Mouse (Mus musculus): ENCODE data around the gene Rin1. TPM values are rescaled to one million over a fixed set of nuclear protein-coding genes. Genes with fewer than 3 reads are reported as not detected.
"Not testable (repeated sequence)": the region's sequence is repeated elsewhere in the genome, so short reads cannot be mapped to it uniquely, and the experiment has no call there.

Gene Rin1
- polyA plus RNA-seq, 1 experiment from 2014 or later, result 2.4 TPM

- peaks cover 54% of the 10 kb centered on the region for H3K27me3 ChIP-seq
Observed at GRCm38 (mm10) chr19:5086533-5086932, 36.3 kb downstream of the Rin1 start.

GRCm38 (mm10) chr19:5087884-5088728 lies 37.8 kb downstream of the Rin1 start, which contains the start of gene Yif1a:
Gene Yif1a (plus strand): TSS chr19:5088538.
- peak within 1 kb of the TSS; percentile 64; the same call in 1 of the 2 replicates for H3K27ac ChIP-seq
- H3K4me2 ChIP-seq, result peak within 1 kb of the TSS; percentile 85
- H3K4me1 ChIP-seq (replicated peaks), result peaks cover 24% of the 10 kb centered on the region
- peak; percentile 92 for ATAC-seq (ENCODE audit: insufficient number of reproducible peaks, insufficient read depth, low FRiP score, low TSS enrichment, low read depth)
- no peaks in the 10 kb centered on the region for H3K9me3 ChIP-seq
- WGBS, result under 1% methylated on average over 58 of the region's 58 CpGs
- H3K36me3 ChIP-seq, result peaks cover 35% of the 10 kb centered on the region
- peak within 1 kb of the TSS; percentile 74 for H3K9ac ChIP-seq (replicated peaks)
- peaks cover 38% of the 10 kb centered on the region for H3K27me3 ChIP-seq
- H3K4me3 ChIP-seq (replicated peaks), result peak within 1 kb of the TSS; percentile 82

More at GRCm38 (mm10) chr19:5086533-5086932, 36.3 kb downstream of the Rin1 start:
- H3K4me3 ChIP-seq (replicated peaks); H3K27ac ChIP-seq; H3K4me2 ChIP-seq; ATAC-seq (ENCODE audit: insufficient number of reproducible peaks, insufficient read depth, low FRiP score, low TSS enrichment, low read depth); H3K9me3 ChIP-seq; H3K9ac ChIP-seq (replicated peaks): not testable (repeated sequence)
- WGBS, result 57% methylated on average over 4 of the region's 4 CpGs
- Histone ChIP-seq H3K36me3 (peaks cover 20% of the 10 kb centered on the region), H3K4me1 (replicated peaks) (peaks cover 24% of the 10 kb centered on the region)

- H3K9me3 ChIP-seq, result no peaks in the 10 kb centered on the region
- no peak for ATAC-seq (ENCODE audit: insufficient number of reproducible peaks, insufficient read depth, low FRiP score, low TSS enrichment, low read depth)
- H3K27me3 ChIP-seq, result peaks cover 26% of the 10 kb centered on the region
- H3K36me3 ChIP-seq, result peaks cover 44% of the 10 kb centered on the region
- H3K27ac ChIP-seq, result no peak overlapping the region
- H3K4me2 ChIP-seq, result peak overlapping the region; percentile 85
- peak overlapping the region; percentile 82 for H3K4me3 ChIP-seq (replicated peaks)
- peak overlapping the region; percentile 74 for H3K9ac ChIP-seq (replicated peaks)
- WGBS, result 95% methylated on average over 4 of the region's 4 CpGs
- peaks cover 31% of the 10 kb centered on the region for H3K4me1 ChIP-seq (replicated peaks)
Observed at GRCm38 (mm10) chr19:5089324-5089723, 39.0 kb downstream of the Rin1 start.

- Histone ChIP-seq H3K27me3 (peaks cover under 1% of the 10 kb centered on the region), H3K9me3 (no peaks in the 10 kb centered on the region), H3K4me2 (no peak overlapping the region), H3K9ac (replicated peaks) (no peak overlapping the region), H3K36me3 (peaks cover 44% of the 10 kb centered on the region), H3K27ac (no peak overlapping the region), H3K4me1 (replicated peaks) (peaks cover 48% of the 10 kb centered on the region), H3K4me3 (replicated peaks) (no peak overlapping the region)
- WGBS, result 93% methylated on average over 10 of the region's 10 CpGs
- no peak for ATAC-seq (ENCODE audit: insufficient number of reproducible peaks, insufficient read depth, low FRiP score, low TSS enrichment, low read depth)
Observed at GRCm38 (mm10) chr19:5092083-5092482, 41.8 kb downstream of the Rin1 start.

- Histone ChIP-seq H3K27ac (no peak overlapping the region), H3K4me3 (replicated peaks) (no peak overlapping the region), H3K4me1 (replicated peaks) (peaks cover 57% of the 10 kb centered on the region), H3K27me3 (no peaks in the 10 kb centered on the region), H3K9me3 (no peaks in the 10 kb centered on the region), H3K36me3 (peaks cover 44% of the 10 kb centered on the region), H3K4me2 (peak overlapping the region; percentile 47), H3K9ac (replicated peaks) (0 out of 2 replicates have a peak overlapping the region, but pooled peaks have one; percentile 18)
- ATAC-seq (ENCODE audit: insufficient number of reproducible peaks, insufficient read depth, low FRiP score, low TSS enrichment, low read depth), result no peak
- WGBS, result 78% methylated on average over 12 of the region's 12 CpGs
Observed at GRCm38 (mm10) chr19:5093481-5094242, 43.4 kb downstream of the Rin1 start.

- H3K4me2 ChIP-seq, result peak overlapping the region; percentile 47
- H3K4me3 ChIP-seq (replicated peaks), result peak overlapping the region; percentile 15; the same call in 1 of the 2 replicates
- H3K4me1 ChIP-seq (replicated peaks), result peaks cover 57% of the 10 kb centered on the region
- WGBS, result under 1% methylated on average over 21 of the region's 21 CpGs
- peak overlapping the region; percentile 18; the same call in 1 of the 2 replicates for H3K9ac ChIP-seq (replicated peaks)
- H3K9me3 ChIP-seq, result no peaks in the 10 kb centered on the region
- peak; percentile 29; the same call in 1 of the 2 replicates for ATAC-seq (ENCODE audit: insufficient number of reproducible peaks, insufficient read depth, low FRiP score, low TSS enrichment, low read depth)
- no peaks in the 10 kb centered on the region for H3K27me3 ChIP-seq
- H3K36me3 ChIP-seq, result peaks cover 45% of the 10 kb centered on the region
- H3K27ac ChIP-seq, result peak overlapping the region; percentile 24; the same call in 1 of the 2 replicates
Observed at GRCm38 (mm10) chr19:5094243-5094632, 44.0 kb downstream of the Rin1 start.

- Histone ChIP-seq H3K27ac (peak overlapping the region; percentile 24; the same call in 1 of the 2 replicates), H3K4me2 (peak overlapping the region; percentile 47), H3K9ac (replicated peaks) (no peak overlapping the region; the same call in 1 of the 2 replicates), H3K27me3 (no peaks in the 10 kb centered on the region), H3K36me3 (peaks cover 46% of the 10 kb centered on the region), H3K9me3 (no peaks in the 10 kb centered on the region), H3K4me3 (replicated peaks) (peak overlapping the region; percentile 15; the same call in 1 of the 2 replicates), H3K4me1 (replicated peaks) (peaks cover 62% of the 10 kb centered on the region)
- 41% methylated on average over 11 of the region's 11 CpGs for WGBS
- ATAC-seq (ENCODE audit: insufficient number of reproducible peaks, insufficient read depth, low FRiP score, low TSS enrichment, low read depth), result no peak
Observed at GRCm38 (mm10) chr19:5094746-5095417, 44.6 kb downstream of the Rin1 start.

GRCm38 (mm10) chr19:5095887-5096474 lies 45.7 kb downstream of the Rin1 start:
- Histone ChIP-seq H3K4me3 (replicated peaks) (peak overlapping the region; percentile 9; the same call in 1 of the 2 replicates), H3K27me3 (no peaks in the 10 kb centered on the region), H3K4me1 (replicated peaks) (peaks cover 64% of the 10 kb centered on the region), H3K9ac (replicated peaks) (no peak overlapping the region; the same call in 1 of the 2 replicates), H3K27ac (0 out of 2 replicates have a peak overlapping the region, but pooled peaks have one; percentile 29), H3K36me3 (peaks cover 49% of the 10 kb centered on the region), H3K9me3 (no peaks in the 10 kb centered on the region), H3K4me2 (peak overlapping the region; percentile 98)
- ATAC-seq (ENCODE audit: insufficient number of reproducible peaks, insufficient read depth, low FRiP score, low TSS enrichment, low read depth), result no peak
- 9% methylated on average over 9 of the region's 9 CpGs for WGBS

- Histone ChIP-seq H3K27ac (peak overlapping the region; percentile 72; the same call in 1 of the 2 replicates), H3K4me1 (replicated peaks) (peaks cover 64% of the 10 kb centered on the region)
- 4% methylated on average over 31 of the region's 31 CpGs for WGBS
Observed at GRCm38 (mm10) chr19:5097521-5098362, 47.5 kb downstream of the Rin1 start.

More at GRCm38 (mm10) chr19:5097521-5098362, 47.5 kb downstream of the Rin1 start:
- Histone ChIP-seq H3K9me3 (no peaks in the 10 kb centered on the region), H3K4me2 (peak overlapping the region; percentile 98), H3K27me3 (no peaks in the 10 kb centered on the region), H3K36me3 (peaks cover 49% of the 10 kb centered on the region), H3K9ac (replicated peaks) (peak overlapping the region; percentile 91), H3K4me3 (replicated peaks) (peak overlapping the region; percentile 80)
- 0 out of 2 replicates have a peak, but pooled peaks have one; percentile 10 for ATAC-seq (ENCODE audit: insufficient number of reproducible peaks, insufficient read depth, low FRiP score, low TSS enrichment, low read depth)

Measured in limb, embryonic 12.5 days (tissue).